Mouse (Mus musculus): ENCODE measurements at regions not wholly inside any gene's neighbourhood (a gene's known extent, or its start where the extent isn't known, plus 50 kb on each side); places are given as distances from the start of the nearest gene placed in this dataset.

DNA sequence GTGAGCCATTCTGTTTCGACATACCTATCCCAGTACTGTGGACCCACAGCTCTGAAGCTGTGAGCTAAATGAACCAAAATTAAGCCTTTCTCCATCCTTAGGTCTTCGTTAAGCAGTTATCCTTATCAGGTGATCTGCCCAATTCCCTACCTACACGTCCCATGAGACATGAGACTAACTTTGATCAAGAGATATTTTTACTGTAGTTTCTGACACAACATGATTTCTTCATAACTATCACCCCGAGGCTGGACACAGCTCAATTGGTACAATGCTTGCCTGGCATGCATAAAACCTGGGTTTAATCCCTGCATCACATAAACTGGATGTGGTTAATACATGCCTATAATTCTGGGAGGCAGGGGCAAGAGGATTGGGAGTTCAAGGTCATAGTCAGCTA, 82.2 kb upstream of the Elovl6 start:
- DNase-seq (ENCODE audit: low spot score) = no peak

- no peak for DNase-seq (ENCODE audit: low spot score)
Measured at GRCm38 (mm10) chr3:129450671-129451070, 81.5 kb upstream of the Elovl6 start.

GRCm38 (mm10) chr3:129470088-129470487, 62.1 kb upstream of the Elovl6 start:
- DNase-seq (ENCODE audit: low spot score) = no peak

DNA sequence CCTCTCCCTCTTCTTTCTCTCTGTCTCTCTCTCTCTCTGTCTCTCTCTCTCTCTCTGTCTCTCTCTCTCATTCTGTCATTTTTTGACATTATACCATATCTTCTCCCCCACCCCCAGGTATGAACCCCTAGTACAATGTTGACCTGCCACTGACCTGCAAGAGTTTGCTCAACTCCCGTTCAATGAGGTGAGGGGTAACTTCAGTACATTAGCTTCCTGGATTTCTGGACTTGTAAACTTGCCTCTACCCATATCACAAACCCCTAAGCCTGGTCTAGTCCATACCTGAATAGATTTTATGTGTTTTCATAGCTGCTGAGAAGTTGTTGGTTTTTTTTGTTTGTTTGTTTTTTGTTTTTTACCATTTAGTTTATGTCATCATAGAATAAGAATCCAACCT, 60.8 kb upstream of the Elovl6 start:
- no peak for DNase-seq (ENCODE audit: low spot score)

DNA sequence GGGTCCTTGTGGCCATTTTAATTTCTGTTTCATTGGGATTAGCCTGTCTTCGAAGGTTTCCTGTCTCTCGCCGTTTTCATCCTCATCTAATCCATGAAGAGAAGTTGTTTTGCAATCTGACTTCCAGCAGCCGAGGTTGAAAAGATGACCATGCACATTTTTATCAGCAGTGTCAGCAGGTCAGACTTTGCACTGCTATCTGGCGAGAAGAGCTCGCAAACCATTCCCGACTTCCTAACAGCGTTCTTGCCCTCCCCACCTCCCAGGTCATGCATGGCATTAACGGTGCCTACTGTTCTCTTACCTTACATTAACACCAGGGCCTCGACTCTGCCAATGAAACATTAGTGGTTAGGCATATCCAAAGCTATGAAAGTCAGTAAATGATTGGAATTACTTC, 60.1 kb upstream of the Elovl6 start:
- DNase-seq (ENCODE audit: low spot score) = no peak

DNA sequence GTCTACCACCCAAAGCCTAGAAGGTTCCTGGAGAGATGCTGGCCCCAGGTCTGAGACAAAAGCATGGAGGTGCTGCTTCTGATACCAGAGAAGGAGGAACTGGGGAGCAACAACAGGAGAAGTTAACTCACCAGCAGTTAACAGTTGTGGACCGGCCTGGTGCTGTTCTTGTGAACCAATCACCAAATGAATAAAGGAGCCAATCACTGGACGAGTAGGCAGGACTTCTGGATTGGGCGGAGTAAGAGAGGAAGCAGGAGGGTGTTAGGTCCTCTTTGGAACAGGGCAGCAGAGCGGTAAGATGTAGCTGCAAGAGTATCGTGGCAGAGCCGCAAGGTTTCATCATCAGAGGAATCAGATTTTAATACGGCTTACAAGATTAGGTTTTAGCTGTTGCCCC, 57.7 kb upstream of the Elovl6 start:
- DNase-seq (ENCODE audit: low spot score) = no peak

DNA sequence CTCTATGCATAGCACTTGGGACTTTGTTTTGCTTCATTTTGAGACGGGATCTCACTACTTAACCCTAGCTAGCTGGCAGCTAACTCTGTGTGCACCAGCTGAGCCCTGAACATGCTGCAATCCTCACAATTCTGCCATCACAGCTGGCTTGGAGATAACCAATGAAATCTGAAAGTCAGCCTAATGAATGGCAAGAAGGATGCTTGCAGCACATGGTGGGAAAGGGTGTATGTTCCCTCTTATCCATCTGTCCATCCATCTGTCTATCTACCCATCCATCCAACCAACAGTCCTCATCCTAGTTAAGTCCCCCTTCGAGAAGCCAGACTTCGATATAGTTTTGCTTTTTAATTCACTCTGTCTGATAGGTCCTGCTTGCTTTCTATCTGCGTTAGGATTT, 55.9 kb upstream of the Elovl6 start:
- DNase-seq (ENCODE audit: low spot score) = no peak

GRCm38 (mm10) chr3:129478093-129478492, 54.1 kb upstream of the Elovl6 start:
- no peak for DNase-seq (ENCODE audit: low spot score)

- DNase-seq (ENCODE audit: low spot score) = no peak
Measured at GRCm38 (mm10) chr3:129481293-129481692, 50.9 kb upstream of the Elovl6 start.

Data from retina, embryonic 14.5 days (tissue).